Mouse (Mus musculus) liver, embryonic 14.5 days (tissue): ENCODE results near the gene Mvb12a. TPM values are rescaled to one million over a fixed set of nuclear protein-coding genes. Genes with fewer than 3 reads are reported as not detected.
"Not testable (repeated sequence)": the region's sequence is repeated elsewhere in the genome, so short reads cannot be mapped to it uniquely, and the experiment has no call there.

Experiments
- ATAC-seq: fragments of 200-750 bp; cut with Nextera tagmentation; 2 replicates; pipeline ENCODE4 v1.8.0; 2017; ENCODE audit warnings: moderate number of reproducible peaks, mild to moderate bottlenecking, moderate library complexity; ENCODE audit not compliant: insufficient read depth
- DNase-seq, 3 experiments: peaks; one replicate each; pipeline ENCODE4 v3.0.0-alpha.2; 2012 to 2013; ENCODE audit warnings: low read depth in 3 of 3, low spot score in 3 of 3
- H3K27ac ChIP-seq: fragments of 300-500 bp; sonication (generic); 2 replicates; pipeline ENCODE4 v1.5.1; 2014; ENCODE audit warnings: moderate library complexity, mild to moderate bottlenecking, control low read depth, inconsistent platforms
- H3K27me3 ChIP-seq: fragments of 300-500 bp; sonication (generic); 2 replicates; pipeline ENCODE4 v1.6.1; 2014; ENCODE audit warnings: mild to moderate bottlenecking, low read length, moderate library complexity; ENCODE audit not compliant: control insufficient read depth, insufficient read depth
- H3K36me3 ChIP-seq: fragments of 300-500 bp; sonication (generic); replicated peaks from 2 replicates; pipeline ENCODE4 v1.6.1; 2014; ENCODE audit warnings: low read depth; ENCODE audit not compliant: control insufficient read depth, insufficient read depth
- H3K4me1 ChIP-seq, 2 experiments: fragments of 200-500 bp in 1 of 2; fragments of 300-500 bp in 1 of 2; sonication (generic) in 1 of 2; replicated peaks; 2 replicates each; pipeline ENCODE4 v1.6.1; 2012 to 2014; ENCODE audit warnings: antibody characterized with exemption in 1 of 2, inconsistent platforms in 1 of 2, low read length in 1 of 2; ENCODE audit not compliant: control insufficient read depth in 2 of 2, insufficient read depth in 2 of 2
- H3K4me2 ChIP-seq: fragments of 300-500 bp; sonication (generic); 2 replicates; pipeline ENCODE4 v1.6.1; 2014; ENCODE audit warnings: low read depth, mild to moderate bottlenecking, control low read depth, moderate library complexity
- H3K4me3 ChIP-seq, 2 experiments: fragments of 200-500 bp in 1 of 2; fragments of 300-500 bp in 1 of 2; sonication (generic) in 1 of 2; 2 replicates each; pipeline ENCODE4 v1.5.1; 2012 to 2014; ENCODE audit warnings: low read depth in 2 of 2, low read length in 2 of 2, mild to moderate bottlenecking in 2 of 2, control low read depth in 1 of 2, inconsistent platforms in 1 of 2, moderate library complexity in 1 of 2; ENCODE audit not compliant: insufficient read depth in 1 of 2
- H3K9ac ChIP-seq: fragments of 300-500 bp; sonication (generic); replicated peaks from 2 replicates; pipeline ENCODE4 v1.6.1; 2014; ENCODE audit warnings: mild to moderate bottlenecking, control low read depth, moderate library complexity
- H3K9me3 ChIP-seq: fragments of 300-500 bp; sonication (generic); 2 replicates; pipeline ENCODE4 v1.6.1; 2016; ENCODE audit warnings: low read length, mixed read lengths; ENCODE audit not compliant: control insufficient read depth
- CTCF ChIP-seq: IDR thresholded peaks from 2 replicates; pipeline ENCODE4 v1.5.1; 2016; ENCODE audit warnings: antibody characterized with exemption, low read depth, control low read depth
- EP300 ChIP-seq: IDR thresholded peaks from 2 replicates; pipeline ENCODE4 v1.6.1; 2016; ENCODE audit warnings: antibody characterized with exemption, low read depth
- WGBS: fragments of 180-500 bp; shearing (Covaris S2); extraction: QIAGEN DNeasy Blood & Tissue Kit; methylation state at CpG from one replicate; pipeline ENCODE4 v1.1.7; 2014; ENCODE audit not compliant: insufficient replicate concordance; 5-methylcytosine and 5-hydroxymethylcytosine counted together
- polyA plus RNA-seq, 2 experiments: library from polyadenylated mRNA; depleted of rRNA in 1 of 2; stranded (reverse) in 1 of 2; unstranded in 1 of 2; fragments of >200 nt; fragmentation: Nextera tagmentation in 1 of 2; extraction: Ambion mirVana in 1 of 2; gene quantifications; 2 replicates each; pipeline versions ENCODE4 v1.2.1 to v1.2.3; 2012 to 2014

Mvb12a gene
- polyA plus RNA-seq, 2 experiments, result 25.6 to 31.1 TPM

DNA sequence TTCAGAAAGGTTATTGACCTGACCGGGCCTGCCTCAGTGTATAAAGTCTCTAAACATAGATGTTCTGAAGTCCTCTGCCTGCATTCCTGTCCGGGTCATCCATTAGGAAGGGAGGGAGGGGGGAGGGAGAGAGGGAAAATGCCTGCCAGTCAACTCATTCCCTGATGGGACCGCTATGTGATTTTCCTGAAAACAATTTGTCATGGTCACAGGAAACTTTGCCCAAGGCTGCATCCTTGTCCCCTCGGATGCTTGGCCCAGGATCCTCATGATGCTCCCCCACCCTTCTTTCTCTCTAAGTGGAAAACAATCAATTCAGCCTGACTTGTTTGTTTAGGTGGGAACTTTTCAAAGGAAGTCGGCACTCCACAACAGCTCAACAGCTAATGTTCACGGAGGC is 25.9 kb upstream of the Mvb12a start:
- Histone ChIP-seq H3K9me3 (no peaks in the 10 kb centered on the region), H3K4me1 (peaks cover 3 to 5% of the 10 kb centered on the region in 2 experiments; a peak in 3 of 4 replicates), H3K27ac (no peak overlapping the region), H3K4me2 (no peak overlapping the region), H3K9ac (no peak overlapping the region), H3K27me3 (no peaks in the 10 kb centered on the region), H3K36me3 (no peaks in the 10 kb centered on the region), H3K4me3 (no peak overlapping the region)
- DNase-seq (no peak), ATAC-seq (no peak)
- 39% methylated on average over 6 of the region's 6 CpGs for WGBS
- TF ChIP-seq CTCF (no peak), EP300 (no peak)

DNA sequence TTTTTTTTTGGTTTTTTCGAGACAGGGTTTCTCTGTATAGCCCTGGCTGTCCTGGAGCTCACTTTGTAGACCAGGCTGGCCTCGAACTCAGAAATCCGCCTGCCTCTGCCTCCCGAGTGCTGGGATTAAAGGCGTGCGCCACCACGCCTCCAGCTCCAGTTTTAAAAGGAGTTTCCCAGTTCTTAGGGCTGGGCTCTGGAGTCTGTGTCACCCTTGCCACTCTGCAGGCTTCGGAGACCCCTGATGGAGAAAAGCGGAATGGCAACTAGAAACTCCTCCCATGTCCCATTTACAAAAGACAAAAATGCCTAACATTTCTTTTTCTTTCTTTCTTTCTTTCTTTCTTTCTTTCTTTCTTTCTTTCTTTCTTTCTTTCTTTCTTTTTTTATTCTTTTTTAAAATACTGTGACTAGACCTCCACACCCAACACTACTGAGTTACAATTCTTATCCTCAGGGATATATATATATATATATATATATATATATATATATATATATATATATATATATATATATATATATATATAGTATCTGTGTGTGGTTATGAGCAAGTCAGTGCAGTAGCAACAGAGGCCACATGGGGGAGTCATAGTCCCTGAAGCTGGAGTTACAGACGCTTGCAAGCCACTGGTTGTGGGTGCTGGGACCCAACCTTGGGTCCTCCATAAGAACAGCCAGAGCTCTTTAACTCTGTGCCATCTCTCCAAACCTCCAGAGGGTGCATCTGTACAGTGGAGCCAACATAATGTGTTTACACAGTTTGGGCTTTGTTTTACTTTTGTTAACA is 23.5 kb upstream of the Mvb12a start:
- not testable (repeated sequence) for ATAC-seq

DNA sequence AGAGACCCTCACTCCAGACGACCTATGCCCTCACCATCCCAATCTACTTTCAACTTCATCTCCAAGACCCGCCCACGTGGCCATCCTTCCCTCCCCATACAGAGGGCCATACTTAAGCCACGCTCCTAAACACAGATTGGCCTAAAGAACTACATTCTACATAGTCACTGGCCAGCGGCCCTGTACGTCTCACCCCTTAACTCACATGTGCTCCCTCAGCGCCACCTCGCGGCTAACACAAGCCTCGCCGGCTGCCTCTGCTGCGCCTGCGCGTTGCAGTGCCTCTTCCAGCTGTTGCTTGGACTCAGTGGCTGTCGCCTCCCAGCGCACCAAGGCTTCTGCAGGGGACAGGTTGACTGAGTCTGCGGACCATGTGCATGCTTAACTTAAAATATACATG is 21.1 kb upstream of the Mvb12a start:
- no peak overlapping the region for H3K9ac ChIP-seq
- 3% methylated on average over 17 of the region's 17 CpGs for WGBS
- DNase-seq (peak; percentile 66 to 75 (median 69)), ATAC-seq (peak; percentile 75)
- no peaks in the 10 kb centered on the region for H3K36me3 ChIP-seq
- no peak overlapping the region for H3K27ac ChIP-seq
- H3K4me3 ChIP-seq, result no peak overlapping the region
- no peaks in the 10 kb centered on the region; a peak in 1 of 4 replicates for H3K4me1 ChIP-seq
- H3K9me3 ChIP-seq, result no peaks in the 10 kb centered on the region
- TF ChIP-seq EP300 (no peak), CTCF (peak; percentile 96)
- no peak overlapping the region for H3K4me2 ChIP-seq
- H3K27me3 ChIP-seq, result peaks cover 15% of the 10 kb centered on the region

More for the DNA sequence above, 23.5 kb upstream of the Mvb12a start:
- H3K9ac ChIP-seq, H3K27ac ChIP-seq, H3K36me3 ChIP-seq, H3K4me2 ChIP-seq, H3K4me1 ChIP-seq, H3K4me3 ChIP-seq, H3K9me3 ChIP-seq, H3K27me3 ChIP-seq: not testable (repeated sequence)
- DNase-seq, result peak in 2 of 3 experiments; percentile 23 to 55
- 27% methylated on average over 10 of the region's 10 CpGs for WGBS
- TF ChIP-seq CTCF, result peak; percentile 60

DNA sequence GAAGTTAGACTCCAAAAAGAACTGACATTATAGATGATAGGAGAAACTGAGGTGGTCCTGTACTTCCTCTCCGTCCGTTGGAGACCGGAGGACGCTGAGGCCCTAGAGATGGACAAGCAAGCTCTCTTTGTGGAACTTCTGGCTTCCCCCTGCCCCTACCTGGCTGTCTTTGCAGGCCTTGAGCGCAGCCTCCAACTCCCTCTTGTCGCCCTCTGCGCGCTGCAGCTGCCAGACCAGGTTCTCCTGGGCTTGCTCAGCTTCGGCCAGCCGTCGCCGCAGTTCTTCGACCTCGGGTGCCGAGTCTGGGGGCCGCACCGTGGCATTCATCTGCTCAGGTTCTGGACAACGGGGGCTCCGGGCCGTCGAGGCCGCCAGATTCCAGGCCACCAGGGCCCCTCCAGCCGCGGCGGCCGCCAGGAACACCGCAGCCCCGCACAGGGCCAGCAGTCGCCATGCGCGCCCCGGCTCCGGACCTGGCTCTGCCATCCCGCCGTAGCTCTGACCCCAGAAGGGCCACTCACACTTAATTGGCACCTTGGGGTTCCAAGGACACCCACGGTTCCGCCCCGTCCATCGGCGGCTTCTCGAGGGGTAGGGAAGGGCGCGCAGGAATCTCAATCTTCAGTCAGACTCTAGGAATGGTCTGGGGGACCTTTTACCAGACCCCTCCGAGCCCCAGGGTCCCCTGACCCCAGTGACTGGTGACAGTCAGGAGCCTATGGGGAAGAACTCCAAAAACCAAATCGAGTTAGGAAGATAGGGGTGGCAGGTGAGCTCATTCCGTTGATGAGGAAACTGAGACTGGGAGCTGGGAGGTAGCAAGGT is 17.3 kb upstream of the Mvb12a start, which contains the start of gene Ccdc194:
TSS of gene Ccdc194 (minus strand) at position 486 of the 825 bp plus-strand sequence.
- Histone ChIP-seq H3K9me3 (no peaks in the 10 kb centered on the region), H3K27ac (no peak within 1 kb of the TSS), H3K9ac (no peak within 1 kb of the TSS), H3K36me3 (no peaks in the 10 kb centered on the region), H3K27me3 (peaks cover 15% of the 10 kb centered on the region), H3K4me2 (no peak within 1 kb of the TSS), H3K4me3 (no peak within 1 kb of the TSS), H3K4me1 (peaks cover 0 to 5% of the 10 kb centered on the region in 2 experiments; a peak in 2 of 4 replicates)
- TF ChIP-seq EP300 (no peak), CTCF (no peak)
- DNase-seq (no peak), ATAC-seq (no peak)
- WGBS, result 31% methylated on average over 46 of the region's 46 CpGs

- DNase-seq (no peak), ATAC-seq (peak; percentile 27; the same call in 1 of the 2 replicates)
- Histone ChIP-seq H3K9ac (no peak overlapping the region), H3K27ac (no peak overlapping the region), H3K4me3 (no peak overlapping the region), H3K9me3 (no peaks in the 10 kb centered on the region), H3K4me1 (peaks cover 0 to 5% of the 10 kb centered on the region in 2 experiments; a peak in 2 of 4 replicates), H3K27me3 (peaks cover 15% of the 10 kb centered on the region), H3K36me3 (no peaks in the 10 kb centered on the region), H3K4me2 (no peak overlapping the region)
- TF ChIP-seq EP300, result no peak
- no peak for TF ChIP-seq CTCF
- WGBS, result 10% methylated on average over 6 of the region's 6 CpGs
Observed at GRCm38 (mm10) chr8:71526272-71526671, 16.4 kb upstream of the Mvb12a start.
